Mouse (Mus musculus) stomach, embryonic 14.5 days (tissue): ENCODE data around the gene Nrp1. TPM values are rescaled to one million over a fixed set of nuclear protein-coding genes. Genes with fewer than 3 reads are reported as not detected.
A peak's percentile ranks its signal among the peaks of the same experiment; 100 is the strongest.

Experiments used
- ATAC-seq: fragments of 200-750 bp; cut with Nextera tagmentation; 2 replicates; pipeline ENCODE4 v1.8.0; 2017; ENCODE audit warnings: low read depth, moderate TSS enrichment; ENCODE audit not compliant: insufficient number of reproducible peaks, insufficient read depth, low FRiP score
- H3K27ac ChIP-seq: fragments of 300-500 bp; sonication (generic); 2 replicates; pipeline ENCODE4 v1.5.1; 2014; ENCODE audit warnings: mild to moderate bottlenecking, low read length, moderate library complexity, mixed read lengths
- H3K27me3 ChIP-seq: fragments of 300-500 bp; sonication (generic); 2 replicates; pipeline ENCODE4 v1.6.1; 2014; ENCODE audit warnings: low read length, control low read depth, mixed read lengths; ENCODE audit not compliant: control insufficient read depth, insufficient read depth
- H3K36me3 ChIP-seq: fragments of 300-500 bp; sonication (generic); 2 replicates; pipeline ENCODE4 v1.6.1; 2014; ENCODE audit warnings: mild to moderate bottlenecking, control low read depth, low read length, moderate library complexity, mixed read lengths; ENCODE audit not compliant: control insufficient read depth, insufficient read depth
- H3K4me1 ChIP-seq: fragments of 300-500 bp; sonication (generic); 2 replicates; pipeline ENCODE4 v1.6.1; 2014; ENCODE audit warnings: low read length, control low read depth, mixed read lengths; ENCODE audit not compliant: control insufficient read depth, insufficient read depth
- H3K4me2 ChIP-seq: fragments of 300-500 bp; sonication (generic); replicated peaks from 2 replicates; pipeline ENCODE4 v1.6.1; 2014; ENCODE audit warnings: low read depth, low read length, control low read depth
- H3K4me3 ChIP-seq: fragments of 300-500 bp; sonication (generic); 2 replicates; pipeline ENCODE4 v1.5.1; 2014; ENCODE audit warnings: low read depth, low read length, control low read depth
- H3K9ac ChIP-seq: fragments of 300-500 bp; sonication (generic); replicated peaks from 2 replicates; pipeline ENCODE4 v1.6.1; 2014; ENCODE audit warnings: low read depth, mild to moderate bottlenecking, control low read depth, low read length, moderate library complexity, mixed read lengths
- H3K9me3 ChIP-seq: fragments of 300-500 bp; sonication (generic); 2 replicates; pipeline ENCODE4 v1.6.1; 2016; ENCODE audit warnings: low read depth, low read length, control low read depth; ENCODE audit not compliant: control insufficient read depth
- WGBS: fragments of 180-500 bp; shearing (Covaris S2); extraction: QIAGEN DNeasy Blood & Tissue Kit; methylation state at CpG from one replicate; pipeline ENCODE4 v1.1.7; 2014; 5-methylcytosine and 5-hydroxymethylcytosine counted together
- polyA plus RNA-seq: library from polyadenylated mRNA; unstranded; fragments of >200 nt; fragmentation: Nextera tagmentation; extraction: Ambion mirVana; gene quantifications from 2 replicates; pipeline ENCODE4 v1.2.1, GENCODE M21; 2014

Nrp1 gene
- polyA plus RNA-seq, 1 experiment from 2014 or later, result 62.2 TPM

- Histone ChIP-seq H3K9ac (no peak overlapping the region), H3K9me3 (no peaks in the 10 kb centered on the region), H3K27ac (no peak overlapping the region), H3K4me3 (no peak overlapping the region), H3K4me2 (no peak overlapping the region), H3K36me3 (no peaks in the 10 kb centered on the region), H3K4me1 (no peaks in the 10 kb centered on the region), H3K27me3 (no peaks in the 10 kb centered on the region)
- ATAC-seq, result no peak
Observed at GRCm38 (mm10) chr8:128351211-128351610, 7.2 kb upstream of the Nrp1 start.

GRCm38 (mm10) chr8:128352821-128353220, 5.6 kb upstream of the Nrp1 start:
- no peaks in the 10 kb centered on the region for H3K36me3 ChIP-seq
- no peak overlapping the region for H3K4me3 ChIP-seq
- H3K9me3 ChIP-seq, result no peaks in the 10 kb centered on the region
- no peak overlapping the region for H3K4me2 ChIP-seq
- H3K27me3 ChIP-seq, result no peaks in the 10 kb centered on the region
- 84% methylated on average over 2 of the region's 2 CpGs for WGBS
- H3K4me1 ChIP-seq, result 0 out of 2 replicates have a peak, but pooled peaks cover 2% of the 10 kb centered on the region
- no peak overlapping the region for H3K9ac ChIP-seq
- no peak overlapping the region for H3K27ac ChIP-seq
- no peak for ATAC-seq

- WGBS, result 23% methylated on average over 1 of the region's 1 CpGs
- H3K36me3 ChIP-seq, result no peaks in the 10 kb centered on the region
- no peak overlapping the region for H3K4me2 ChIP-seq
- H3K4me1 ChIP-seq, result 0 out of 2 replicates have a peak, but pooled peaks cover 2% of the 10 kb centered on the region
- no peak overlapping the region for H3K4me3 ChIP-seq
- H3K9ac ChIP-seq, result no peak overlapping the region
- no peak overlapping the region for H3K27ac ChIP-seq
- no peaks in the 10 kb centered on the region for H3K27me3 ChIP-seq
- H3K9me3 ChIP-seq, result no peaks in the 10 kb centered on the region
- no peak for ATAC-seq
Observed at GRCm38 (mm10) chr8:128353999-128354398, 4.4 kb upstream of the Nrp1 start.

GRCm38 (mm10) chr8:128355091-128355490, 3.3 kb upstream of the Nrp1 start:
- Histone ChIP-seq H3K4me2 (no peak overlapping the region), H3K36me3 (no peaks in the 10 kb centered on the region), H3K9me3 (no peaks in the 10 kb centered on the region), H3K4me1 (0 out of 2 replicates have a peak, but pooled peaks cover 2% of the 10 kb centered on the region), H3K4me3 (no peak overlapping the region), H3K27me3 (no peaks in the 10 kb centered on the region), H3K27ac (no peak overlapping the region), H3K9ac (no peak overlapping the region)
- 89% methylated on average over 1 of the region's 1 CpGs for WGBS
- no peak for ATAC-seq

GRCm38 (mm10) chr8:128356170-128356569, 2.2 kb upstream of the Nrp1 start:
- peak overlapping the region; percentile 99; the same call in 1 of the 2 replicates for H3K4me2 ChIP-seq
- no peaks in the 10 kb centered on the region for H3K36me3 ChIP-seq
- H3K4me3 ChIP-seq, result peak overlapping the region; percentile 66; the same call in 1 of the 2 replicates
- no peak overlapping the region; the same call in 1 of the 2 replicates for H3K27ac ChIP-seq
- H3K9me3 ChIP-seq, result no peaks in the 10 kb centered on the region
- H3K4me1 ChIP-seq, result 0 out of 2 replicates have a peak, but pooled peaks cover 2% of the 10 kb centered on the region
- ATAC-seq, result no peak
- H3K9ac ChIP-seq, result no peak overlapping the region
- H3K27me3 ChIP-seq, result no peaks in the 10 kb centered on the region
- WGBS, result 70% methylated on average over 5 of the region's 5 CpGs

GRCm38 (mm10) chr8:128356796-128357539, 1.4 kb upstream of the Nrp1 start:
- peak overlapping the region; percentile 39; the same call in 1 of the 2 replicates for H3K9ac ChIP-seq
- no peaks in the 10 kb centered on the region for H3K27me3 ChIP-seq
- H3K4me3 ChIP-seq, result peak overlapping the region; percentile 66
- H3K4me1 ChIP-seq, result 0 out of 2 replicates have a peak, but pooled peaks cover 2% of the 10 kb centered on the region
- H3K9me3 ChIP-seq, result no peaks in the 10 kb centered on the region
- ATAC-seq, result peak; percentile 80
- WGBS, result 4% methylated on average over 41 of the region's 49 CpGs
- no peaks in the 10 kb centered on the region for H3K36me3 ChIP-seq
- H3K27ac ChIP-seq, result peak overlapping the region; percentile 92; the same call in 1 of the 2 replicates
- peak overlapping the region; percentile 99 for H3K4me2 ChIP-seq

- H3K27me3 ChIP-seq, result no peaks in the 10 kb centered on the region
- under 1% methylated on average over 27 of the region's 29 CpGs for WGBS
- peak overlapping the region; percentile 66 for H3K4me3 ChIP-seq
- ATAC-seq, result peak; percentile 25; the same call in 1 of the 2 replicates
- H3K9me3 ChIP-seq, result no peaks in the 10 kb centered on the region
- 0 out of 2 replicates have a peak, but pooled peaks cover 2% of the 10 kb centered on the region for H3K4me1 ChIP-seq
- no peaks in the 10 kb centered on the region for H3K36me3 ChIP-seq
- peak overlapping the region; percentile 99 for H3K4me2 ChIP-seq
- H3K9ac ChIP-seq, result peak overlapping the region; percentile 56
- peak overlapping the region; percentile 92; the same call in 1 of the 2 replicates for H3K27ac ChIP-seq
Observed at GRCm38 (mm10) chr8:128357540-128358405, 631 bp upstream of the Nrp1 start.

GRCm38 (mm10) chr8:128358756-128359520, 534 bp downstream of the Nrp1 start:
- H3K27ac ChIP-seq, result peak overlapping the region; percentile 92
- H3K36me3 ChIP-seq, result no peaks in the 10 kb centered on the region
- H3K9ac ChIP-seq, result peak overlapping the region; percentile 70
- H3K4me1 ChIP-seq, result 0 out of 2 replicates have a peak, but pooled peaks cover 2% of the 10 kb centered on the region
- 0% methylated on average over 40 of the region's 41 CpGs for WGBS
- H3K9me3 ChIP-seq, result no peaks in the 10 kb centered on the region
- peak; percentile 21; the same call in 1 of the 2 replicates for ATAC-seq
- H3K4me3 ChIP-seq, result peak overlapping the region; percentile 66
- peak overlapping the region; percentile 99 for H3K4me2 ChIP-seq
- H3K27me3 ChIP-seq, result no peaks in the 10 kb centered on the region
